Mouse (Mus musculus): Measurements from ENCODE around the gene Zfp277.

DNA sequence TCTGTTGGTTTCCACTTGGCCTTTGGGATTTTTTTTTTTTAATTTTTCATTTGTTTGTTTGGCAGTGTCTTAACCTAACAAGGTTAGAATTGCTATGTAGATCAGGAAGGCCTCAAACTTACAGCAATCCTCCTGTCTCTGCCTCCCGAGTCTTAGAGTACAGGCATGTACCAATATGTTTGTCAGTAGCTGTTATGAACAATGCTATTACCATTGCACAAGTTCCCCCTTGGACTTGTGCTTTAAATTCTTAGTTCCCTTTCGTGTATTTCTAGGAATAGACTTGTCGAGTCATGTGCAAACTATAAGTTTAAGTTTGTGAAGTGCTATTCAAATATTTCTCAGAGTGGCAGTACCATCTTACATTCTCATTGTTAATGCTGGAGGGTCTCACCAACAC is 168.1 kb downstream of the Zfp277 start:
- TF ChIP-seq EP300 (IDR thresholded peaks at IDR 0.05; ENCODE audit: low read depth) (no peak), CTCF (IDR thresholded peaks at IDR 0.05; ENCODE audit: low read depth) (no peak)

Data from liver, postnatal 0 days (tissue).